Mouse (Mus musculus) heart, adult 2 months (tissue): ENCODE data around the gene Usp21.

Experiments
- CTCF ChIP-seq: fragments of 200-600 bp; IDR thresholded peaks from 2 replicates; pipeline ENCODE4 v1.8.1; 2022; ENCODE audit warnings: antibody characterized with exemption, mild to moderate bottlenecking, moderate library complexity
- EP300 ChIP-seq: fragments of 200-500 bp; IDR thresholded peaks from 2 replicates; pipeline ENCODE4 v1.6.1; 2011; ENCODE audit warnings: low read depth, low read length, control low read depth; ENCODE audit not compliant: insufficient read depth

- TF ChIP-seq CTCF: peak; percentile 93
- 0 out of 2 replicates have a peak, but pooled peaks have one; percentile 18 for TF ChIP-seq EP300
Observed at GRCm38 (mm10) chr1:171281528-171281923, 6.3 kb downstream of the Usp21 start.
